Mouse (Mus musculus) cerebellum, postnatal 10 days (tissue): ENCODE results near the gene Acap3.
A peak's percentile ranks its signal among the peaks of the same experiment; 100 is the strongest.

ENCODE experiments used
- DNase-seq, 2 experiments: peaks; one replicate each; pipeline ENCODE4 v3.0.0; 2021; ENCODE audit warnings: mixed read lengths in 2 of 2

Acap3 gene

DNA sequence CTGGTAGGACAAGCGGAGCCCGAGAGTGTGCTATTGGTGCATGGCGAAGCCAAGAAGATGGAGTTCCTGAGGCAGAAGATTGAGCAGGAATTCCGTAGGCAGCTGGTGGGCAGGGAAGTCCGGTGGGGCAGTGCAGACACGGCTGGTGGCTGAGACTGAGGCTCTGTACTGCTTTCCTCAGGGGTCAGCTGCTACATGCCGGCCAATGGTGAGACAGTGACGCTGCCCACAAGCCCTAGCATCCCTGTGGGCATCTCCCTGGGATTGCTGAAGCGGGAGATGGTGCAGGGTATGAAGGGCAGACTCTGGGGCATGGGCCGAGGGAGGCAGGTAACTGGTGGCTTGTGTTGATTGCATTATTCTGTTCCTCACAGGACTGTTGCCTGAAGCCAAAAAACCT is 3.9 kb upstream of the Acap3 start:
- DNase-seq: no peak

DNA sequence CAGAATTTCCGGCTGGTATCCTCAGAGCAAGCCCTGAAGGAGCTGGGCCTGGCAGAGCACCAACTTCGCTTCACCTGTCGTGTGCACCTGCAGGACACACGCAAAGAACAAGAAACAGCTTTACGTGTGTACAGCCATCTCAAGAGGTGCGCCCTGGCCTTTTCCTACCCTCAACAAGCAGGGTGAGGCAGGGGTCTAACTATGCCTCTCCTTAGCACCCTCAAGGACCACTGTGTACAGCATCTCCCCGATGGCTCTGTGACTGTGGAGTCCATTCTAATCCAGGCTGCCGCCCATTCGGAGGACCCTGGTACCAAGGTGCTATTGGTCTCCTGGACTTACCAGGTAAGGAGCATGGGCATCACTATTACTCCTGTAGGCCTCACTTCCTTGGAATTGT is 3.4 kb upstream of the Acap3 start:
- DNase-seq: no peak

DNA sequence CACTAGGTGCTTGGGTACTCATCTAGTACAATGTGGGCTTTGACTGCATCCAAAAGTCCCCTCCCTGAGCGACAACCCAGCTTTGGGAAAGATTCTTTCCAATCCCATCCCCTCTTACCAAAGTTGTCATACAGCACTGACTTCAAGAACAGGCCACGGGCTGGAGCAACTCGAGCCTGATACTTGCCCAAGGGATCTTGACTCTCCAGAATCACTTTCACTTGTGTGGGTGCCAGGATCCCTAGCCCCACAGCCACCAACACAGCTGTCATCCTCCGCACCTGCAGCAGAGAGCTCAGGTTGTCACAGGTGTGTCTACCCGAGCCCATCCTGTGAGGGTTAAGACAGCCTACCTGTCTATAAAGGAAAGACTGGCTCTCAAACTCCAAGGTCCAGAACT is 2.3 kb upstream of the Acap3 start:
- no peak for DNase-seq

DNA sequence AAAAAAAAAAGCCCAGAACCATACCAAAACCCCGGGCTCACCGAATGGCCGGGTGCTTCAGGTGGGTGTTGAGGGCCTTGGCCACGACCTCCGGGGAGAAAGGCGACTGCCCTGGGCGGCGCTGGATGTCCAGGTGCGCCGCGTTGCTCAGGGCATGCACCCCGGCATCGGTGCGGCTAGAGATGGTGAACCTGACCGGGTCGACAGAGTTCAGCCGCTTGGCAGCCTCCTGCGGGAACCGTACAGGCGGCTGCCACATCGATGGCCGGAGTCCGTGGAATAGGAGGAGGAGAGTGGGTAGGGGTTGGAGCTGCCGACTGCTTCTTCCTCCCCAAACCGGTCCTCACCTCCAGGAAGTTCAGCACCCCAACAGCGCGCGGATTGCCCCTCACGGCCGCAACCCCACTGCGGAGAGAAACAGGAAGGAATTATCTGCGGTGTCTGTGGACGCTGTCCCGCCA is 581 bp upstream of the Acap3 start:
- no peak for DNase-seq

DNA sequence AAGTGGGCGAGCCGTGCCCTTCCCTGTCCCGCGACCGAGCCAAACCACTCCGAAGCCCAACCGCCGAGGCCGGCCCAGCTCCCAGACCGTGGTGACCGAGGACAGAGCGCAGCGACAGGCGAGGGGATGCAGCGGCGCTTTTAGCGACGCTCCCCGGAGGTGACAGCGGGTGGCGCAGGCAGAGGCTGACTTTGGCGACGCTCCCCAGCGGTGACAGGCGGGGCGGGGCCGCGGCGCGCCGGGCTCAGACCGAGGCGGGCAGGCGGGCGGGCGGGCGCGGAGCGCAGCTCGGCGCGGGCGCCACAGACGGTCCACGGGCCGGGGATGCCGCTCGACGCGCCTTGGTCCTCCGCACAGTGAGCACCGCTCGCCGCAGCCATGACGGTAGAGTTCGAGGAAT is 395 bp downstream of the Acap3 start:
- DNase-seq: peak; percentile 96

DNA sequence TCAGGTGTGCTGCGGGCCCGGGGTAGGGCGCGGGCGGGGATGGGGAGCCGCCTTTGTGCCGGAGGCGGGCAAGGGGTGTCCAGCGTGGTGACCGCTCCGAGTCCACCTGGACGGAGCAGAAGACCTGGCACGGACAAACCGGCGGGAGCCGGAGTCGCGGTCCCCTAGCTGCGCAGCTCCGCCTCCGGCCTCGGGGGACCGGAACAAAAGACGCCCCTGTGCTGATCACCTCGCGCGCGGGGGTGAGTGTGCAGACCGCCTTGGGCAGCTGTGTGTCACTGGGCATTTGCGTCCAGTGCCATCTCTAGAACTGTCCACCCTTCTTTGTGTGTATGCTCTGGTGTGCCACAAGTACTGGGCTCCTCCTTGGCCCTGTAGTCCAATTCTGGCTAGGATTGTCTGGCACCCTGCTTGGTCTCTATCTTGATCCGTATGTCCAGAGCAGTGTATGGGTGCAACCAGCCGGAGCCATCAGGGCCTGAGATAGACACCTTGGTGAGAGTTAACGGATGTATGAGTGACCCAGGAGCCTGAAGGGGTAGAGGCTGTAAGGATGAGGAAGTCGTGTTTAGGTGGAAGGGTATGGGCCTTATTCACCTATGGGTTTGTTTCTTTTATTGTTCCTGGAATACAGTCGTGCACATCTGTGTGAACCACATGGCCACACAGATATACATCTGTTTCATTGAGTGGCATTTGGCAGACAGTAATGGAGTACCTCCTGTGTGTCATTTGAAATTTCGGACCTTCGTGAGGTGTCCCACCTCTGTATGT is 1.0 kb downstream of the Acap3 start:
- peak in 1 of 2 experiments; percentile 67 for DNase-seq

DNA sequence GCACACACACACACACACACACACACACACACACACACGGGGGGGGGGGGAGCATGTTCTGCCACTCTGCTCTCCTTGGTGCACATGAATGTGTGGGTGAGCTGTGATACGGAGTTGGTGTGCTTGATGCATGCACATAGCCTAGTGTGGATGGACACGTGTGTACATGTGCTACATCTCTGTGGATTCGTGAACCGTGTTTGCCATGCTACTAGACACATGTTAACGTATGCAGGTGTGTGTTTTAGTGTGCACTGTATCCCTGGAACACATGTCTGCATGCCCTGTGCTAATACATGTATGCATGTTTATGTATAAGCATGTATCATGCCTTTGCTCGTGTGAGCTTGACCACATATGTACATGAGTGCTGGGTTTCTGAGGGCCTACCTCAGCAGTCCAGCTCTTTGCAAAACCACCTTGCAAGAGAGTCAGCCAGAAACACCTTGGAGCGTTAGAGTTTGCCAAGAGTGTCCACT is 1.6 kb downstream of the Acap3 start:
- DNase-seq: no peak

DNA sequence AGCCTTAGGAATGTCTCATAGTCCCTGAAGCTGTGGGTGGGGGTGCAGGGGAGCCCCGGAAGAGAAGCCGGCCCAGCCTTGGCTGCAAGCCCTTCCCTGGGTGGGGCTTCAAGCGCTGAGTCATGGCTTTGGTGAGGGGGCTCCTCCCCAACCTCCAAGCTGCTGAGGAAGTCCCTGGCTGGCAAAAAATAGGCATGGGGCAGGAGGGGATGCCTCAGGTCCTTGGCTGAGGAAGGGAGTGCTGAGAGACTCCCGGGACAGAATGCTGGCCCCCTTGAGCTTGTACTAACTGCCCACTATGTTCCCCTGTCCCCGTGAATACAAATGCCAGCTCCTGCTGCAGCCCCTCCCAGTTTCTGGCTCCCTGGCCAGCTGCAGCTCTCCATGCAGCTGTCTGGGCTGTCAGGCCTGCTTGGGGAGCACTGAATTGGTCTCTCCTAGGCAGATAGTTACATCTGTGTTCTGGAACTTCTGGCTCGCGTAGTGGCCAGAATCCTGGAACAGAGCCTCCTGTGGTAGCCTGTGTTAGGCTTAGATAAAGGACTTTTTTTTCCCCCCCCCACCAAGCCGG is 2.8 kb downstream of the Acap3 start:
- DNase-seq: peak; percentile 65 to 71

DNA sequence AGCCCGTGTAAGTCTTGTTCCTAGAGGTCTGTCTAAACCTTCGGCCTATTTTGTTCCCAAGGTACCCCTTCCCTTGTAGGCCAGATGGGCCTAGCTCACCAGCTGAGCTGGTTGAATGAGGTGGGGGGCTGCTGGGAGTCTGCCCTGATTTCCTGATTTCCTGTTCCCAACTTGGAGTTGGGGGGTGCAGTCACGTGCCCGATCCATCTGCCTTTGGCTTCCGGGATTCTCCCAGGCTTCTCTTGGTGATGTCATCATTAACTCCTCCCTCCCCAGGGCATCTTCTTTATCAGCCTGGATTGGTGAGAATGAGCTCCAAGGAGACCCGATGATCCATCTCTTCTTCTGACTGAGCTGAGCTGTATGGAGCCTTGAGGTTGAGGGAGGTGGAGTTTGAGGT is 3.6 kb downstream of the Acap3 start:
- peak; percentile 89 to 92 for DNase-seq

DNA sequence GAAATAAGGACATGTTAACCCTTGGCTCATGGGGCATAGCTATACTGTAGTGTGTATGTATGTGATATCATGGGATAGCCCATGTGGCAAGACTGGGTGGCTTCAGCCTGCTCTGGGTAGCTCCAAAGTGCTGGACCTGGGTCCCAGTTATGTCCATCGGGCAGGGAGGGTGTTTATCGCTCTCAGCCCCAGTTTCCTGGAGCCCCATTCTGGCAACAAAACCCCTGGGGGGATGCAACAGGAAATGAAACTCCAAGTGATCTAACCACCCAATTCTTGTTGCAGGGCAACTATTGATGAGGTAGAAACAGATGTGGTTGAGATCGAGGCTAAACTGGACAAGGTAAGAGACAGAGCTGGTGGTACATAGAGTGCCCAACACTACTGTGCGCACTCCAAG is 4.2 kb downstream of the Acap3 start:
- DNase-seq: no peak

DNA sequence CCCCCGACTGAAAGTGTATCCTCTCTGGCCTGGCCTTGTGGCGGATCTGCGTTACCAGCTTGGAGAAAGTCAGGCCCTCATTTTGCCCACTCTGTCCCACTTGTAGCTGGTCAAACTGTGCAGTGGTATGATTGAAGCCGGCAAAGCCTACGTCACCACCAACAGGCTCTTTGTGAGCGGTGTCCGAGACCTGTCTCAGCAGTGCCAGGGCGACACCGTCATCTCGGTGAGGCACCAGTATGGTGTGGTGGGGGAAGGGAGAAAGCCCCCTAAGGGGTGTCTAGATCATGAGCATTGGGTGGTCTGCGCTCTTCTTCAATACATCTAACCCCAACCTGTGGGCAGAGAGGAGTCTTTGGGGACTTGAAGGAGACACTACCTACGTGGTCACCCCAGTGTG is 4.8 kb downstream of the Acap3 start:
- DNase-seq: no peak

DNA sequence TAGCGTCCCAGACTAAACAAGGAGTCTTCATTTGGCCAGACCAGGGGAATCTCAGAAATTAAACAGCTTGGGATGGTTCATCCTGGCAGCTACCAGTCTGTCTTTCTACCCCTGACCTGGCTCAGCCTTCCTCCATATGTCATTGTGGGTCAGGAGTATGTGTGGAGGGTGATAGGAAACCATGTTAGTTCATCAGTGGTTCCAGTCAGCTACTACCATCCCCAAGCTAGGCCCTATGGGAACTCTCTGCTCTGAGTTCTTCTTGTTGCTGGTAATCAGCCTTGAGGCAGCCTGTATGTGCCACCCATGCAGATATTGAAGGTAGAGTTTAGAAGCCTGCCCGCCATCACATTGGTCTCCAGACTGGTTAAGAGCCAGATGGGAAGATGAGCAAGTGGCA is 6.7 kb downstream of the Acap3 start:
- DNase-seq: peak in 1 of 2 experiments; percentile 42

DNA sequence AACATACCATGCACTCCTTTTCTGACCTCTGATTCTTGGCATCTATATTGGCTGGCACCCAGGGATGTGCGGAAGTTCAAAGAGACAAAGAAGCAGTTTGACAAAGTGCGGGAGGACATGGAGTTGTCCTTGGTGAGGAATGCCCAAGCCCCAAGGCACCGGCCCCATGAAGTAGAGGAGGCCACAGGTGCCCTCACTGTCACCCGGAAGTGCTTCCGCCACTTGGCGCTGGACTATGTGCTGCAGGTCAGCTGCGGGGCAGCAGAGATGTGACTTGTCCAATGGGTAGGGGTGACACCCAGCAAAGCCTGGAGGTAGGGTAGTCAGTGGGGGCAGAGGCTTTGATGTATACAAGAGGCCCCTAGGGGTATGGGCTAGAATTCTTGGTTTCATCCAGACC is 7.7 kb downstream of the Acap3 start:
- no peak for DNase-seq

DNA sequence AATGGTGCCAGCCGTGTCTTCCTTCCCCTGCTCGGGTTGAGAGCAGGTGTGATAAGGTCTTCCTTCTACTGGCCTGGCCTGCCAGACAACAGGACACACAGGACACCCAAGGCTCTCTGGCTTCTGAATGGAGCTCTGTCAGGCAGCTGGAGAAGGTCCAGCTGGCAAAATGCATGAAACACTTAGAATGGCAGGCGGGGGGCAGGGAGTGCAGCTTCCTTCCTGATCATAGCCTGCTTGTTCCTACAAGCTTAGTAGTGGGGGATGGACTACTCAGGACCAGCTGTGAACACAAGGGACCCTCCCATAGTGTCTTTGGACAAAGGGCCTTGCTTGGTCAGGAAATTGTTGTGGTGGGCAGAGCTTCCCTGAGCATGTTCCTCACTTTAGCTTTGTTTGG is 9.6 kb downstream of the Acap3 start:
- peak; percentile 47 to 69 for DNase-seq

DNA sequence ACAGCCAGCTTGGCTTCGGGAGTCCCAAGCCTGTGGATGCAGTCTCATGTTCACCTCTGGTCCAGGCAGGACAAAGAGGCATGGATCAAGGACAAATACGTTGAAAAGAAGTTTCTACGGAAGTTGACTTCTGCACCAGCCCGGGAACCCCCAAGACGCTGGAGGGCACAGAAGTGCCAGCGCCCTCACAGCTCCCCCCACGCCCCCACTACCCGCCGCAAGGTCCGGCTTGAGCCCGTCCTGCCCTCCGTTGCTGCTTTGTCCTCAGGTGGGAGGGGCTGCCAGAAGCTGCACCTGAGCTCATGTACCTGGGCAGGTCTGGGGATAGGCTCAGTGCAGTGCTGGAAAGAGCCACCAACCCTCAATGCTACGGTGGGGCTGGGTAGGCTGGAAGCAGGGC is 11.6 kb downstream of the Acap3 start:
- DNase-seq: peak; percentile 6 to 12

DNA sequence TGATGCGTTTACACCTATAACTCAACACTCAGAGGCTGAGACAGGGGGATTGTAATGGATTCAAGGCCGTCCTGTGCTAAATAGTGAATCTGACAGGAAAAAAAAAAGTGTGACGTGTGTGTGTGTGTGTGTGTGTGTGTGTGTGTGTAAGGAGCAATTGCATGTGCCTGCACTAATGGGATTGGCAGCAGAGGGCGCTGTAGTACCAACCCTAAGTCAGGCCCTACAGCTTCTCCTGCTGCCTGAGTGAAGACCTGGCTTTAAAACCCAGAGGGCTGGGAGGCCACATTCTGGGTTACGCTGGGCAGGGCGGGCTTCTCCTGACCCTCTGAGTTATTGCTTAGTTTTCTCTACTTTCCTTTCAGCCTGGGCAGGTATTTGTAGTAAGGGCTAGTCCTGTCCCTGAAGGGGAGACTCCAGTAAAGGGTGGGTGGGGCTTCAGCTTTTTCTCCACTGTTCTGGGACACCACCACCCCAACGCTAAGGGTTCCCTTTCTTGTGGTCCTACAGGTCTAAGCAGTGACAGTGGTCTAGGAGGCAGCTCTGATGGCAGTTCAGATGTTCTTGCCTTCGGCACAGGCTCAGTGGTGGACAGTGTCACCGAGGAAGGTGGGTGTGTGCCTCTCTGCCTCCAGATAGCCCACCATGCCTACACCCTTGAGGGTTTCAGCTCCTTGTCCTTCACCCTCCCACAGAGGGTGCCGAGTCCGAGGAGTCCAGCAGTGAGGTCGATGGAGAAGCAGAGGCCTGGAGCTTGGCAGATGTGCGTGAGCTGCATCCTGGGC is 12.9 kb downstream of the Acap3 start:
- DNase-seq: peak; percentile 64 to 73

DNA sequence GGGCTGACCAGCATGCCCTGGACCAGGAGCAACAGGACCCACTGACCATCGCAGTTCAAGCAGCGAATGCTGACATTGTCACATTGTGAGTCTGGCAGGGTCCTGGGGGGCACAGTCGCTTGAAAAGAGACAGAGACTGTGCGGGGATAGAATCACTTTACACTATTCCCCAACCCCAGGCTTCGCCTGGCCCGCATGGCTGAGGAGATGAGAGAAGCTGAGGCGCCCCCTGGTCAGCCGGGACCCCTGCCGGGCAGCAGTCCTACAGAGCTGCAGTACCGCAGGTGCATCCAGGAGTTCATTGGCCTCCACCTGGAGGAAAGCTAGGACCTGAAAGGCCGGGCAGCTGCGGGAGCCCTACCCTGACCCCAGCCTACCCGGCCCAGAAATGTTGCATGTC is 14.0 kb downstream of the Acap3 start:
- DNase-seq: peak in 1 of 2 experiments; percentile 14

DNA sequence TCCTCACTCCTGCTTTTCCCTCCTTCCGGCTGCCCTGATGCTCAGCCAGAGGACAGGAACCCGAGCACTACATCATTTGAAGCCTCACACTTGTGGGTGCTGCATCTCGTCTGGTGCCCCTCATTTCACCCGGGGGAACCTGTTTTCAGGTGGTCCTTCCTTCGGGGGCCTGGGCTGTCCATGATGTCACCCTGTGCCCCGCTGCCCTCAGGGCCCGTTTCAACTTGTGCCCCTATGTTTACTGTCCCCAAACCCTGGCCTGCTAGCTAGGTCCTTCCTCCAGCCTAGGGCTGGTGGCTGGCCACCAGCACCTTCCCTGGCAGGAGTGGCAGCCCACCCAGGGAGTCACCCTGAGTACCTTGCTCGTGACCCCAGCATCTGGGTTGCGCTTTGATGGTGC is 14.5 kb downstream of the Acap3 start:
- DNase-seq: peak in 1 of 2 experiments; percentile 5

DNA sequence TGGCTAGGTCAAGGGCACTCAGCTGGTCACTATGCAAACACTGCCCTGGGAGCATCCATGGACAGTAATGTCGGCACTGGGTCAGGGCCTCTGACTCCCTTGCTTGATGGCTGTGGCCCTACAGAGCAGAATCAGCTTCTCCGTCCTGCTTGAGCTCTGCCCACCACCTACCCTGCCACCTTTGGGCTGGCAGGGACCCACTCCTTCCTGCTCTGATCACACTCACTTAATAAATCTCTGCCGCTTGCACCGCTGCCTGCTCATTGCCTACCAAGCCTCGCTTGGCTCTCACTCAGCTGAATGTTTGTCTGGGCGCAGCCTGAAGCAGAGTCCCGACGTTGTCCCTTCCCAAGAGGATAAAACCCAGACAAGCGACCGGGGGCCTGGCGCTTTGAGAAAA is 15.4 kb downstream of the Acap3 start:
- peak in 1 of 2 experiments; percentile 7 for DNase-seq

DNA sequence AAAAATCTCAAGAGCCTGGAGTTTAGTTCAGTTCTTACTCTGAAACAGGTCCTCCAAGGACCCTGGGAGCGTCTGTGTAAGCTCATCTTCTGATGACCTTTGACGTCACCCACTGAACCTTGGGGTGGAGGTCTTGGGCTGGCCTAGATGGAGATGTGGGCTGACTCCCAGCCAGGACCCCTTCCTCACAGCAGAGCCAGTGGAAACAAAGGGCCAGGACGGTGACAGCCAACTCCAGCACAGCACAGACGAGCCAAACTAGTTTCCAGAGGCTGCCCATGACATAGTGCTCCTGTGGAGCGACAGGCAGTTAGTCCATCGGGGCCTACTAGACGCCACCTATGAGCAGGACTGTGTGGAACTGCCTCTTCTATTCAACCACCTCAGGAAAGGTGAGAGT is 16.7 kb downstream of the Acap3 start:
- peak in 1 of 2 experiments; percentile 8 for DNase-seq

DNA sequence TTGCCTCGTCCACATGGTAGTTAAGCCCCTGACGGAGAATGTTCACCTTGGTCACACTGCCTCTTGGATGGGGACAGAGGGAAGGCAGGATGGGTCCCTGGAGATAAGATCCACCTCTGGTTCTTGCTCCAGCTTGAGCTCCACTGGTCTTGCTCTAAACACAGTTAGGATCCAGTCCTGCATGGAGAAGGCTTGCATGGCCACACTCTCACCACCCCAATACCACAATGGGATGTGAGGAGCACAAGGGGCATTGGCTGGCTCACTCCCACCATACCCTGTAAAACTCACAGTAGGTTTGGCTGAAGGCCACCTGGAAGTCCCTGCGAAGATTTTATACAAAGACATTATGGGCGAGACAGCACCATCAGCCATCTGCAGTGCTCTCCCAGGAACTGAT is 17.1 kb downstream of the Acap3 start:
- peak; percentile 18 to 24 for DNase-seq

DNA sequence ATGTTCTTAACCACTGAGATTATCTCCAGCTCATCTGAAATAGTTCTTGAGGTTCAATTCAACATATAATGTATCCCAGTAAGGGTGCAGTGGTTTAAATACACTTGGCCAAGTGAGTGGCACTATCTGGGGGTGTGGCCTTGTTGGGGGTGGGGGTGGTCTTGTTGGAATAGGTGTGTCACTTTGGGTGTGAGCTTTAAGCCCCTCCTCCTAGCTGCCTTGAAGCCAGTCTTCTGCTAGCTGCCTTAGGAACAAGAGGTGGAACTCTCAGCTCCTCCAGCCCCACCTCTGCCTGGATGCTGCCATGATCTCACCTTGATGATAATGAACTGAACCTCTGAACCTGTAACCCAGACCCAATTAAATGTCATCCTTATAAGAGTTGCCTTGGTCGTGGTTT is 40.4 kb downstream of the Acap3 start:
- DNase-seq: no peak

DNA sequence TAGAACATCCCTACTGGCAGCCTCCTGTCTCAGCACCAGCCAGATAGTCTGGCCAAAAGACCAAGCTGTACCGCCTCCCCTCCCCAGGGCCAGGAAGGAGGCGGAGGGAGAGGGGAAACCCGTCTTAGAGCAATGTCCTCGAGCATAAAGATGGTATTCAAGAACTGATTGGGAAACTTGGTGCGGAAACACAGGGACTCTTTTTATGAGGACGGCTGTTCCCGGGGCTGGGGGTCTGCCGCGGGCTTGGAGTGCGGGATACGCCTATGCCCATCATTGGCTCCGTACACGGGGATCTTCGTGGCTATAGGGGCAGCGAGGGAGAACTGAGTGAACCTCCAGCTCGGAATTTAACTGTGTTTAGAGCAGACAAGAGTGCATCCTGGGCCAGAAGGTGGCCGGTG is 51.4 kb downstream of the Acap3 start:
- DNase-seq: peak; percentile 71 to 76
